Mouse (Mus musculus) midbrain, embryonic 12.5 days (tissue): ENCODE measurements around the gene Aloxe3. TPM values are rescaled to one million over a fixed set of nuclear protein-coding genes. Genes with fewer than 3 reads are reported as not detected.

Source experiments
- ATAC-seq: fragments of 200-750 bp; cut with Nextera tagmentation; 2 replicates; pipeline ENCODE4 v1.8.0; 2017; ENCODE audit warnings: low read depth, moderate TSS enrichment, moderate library complexity; ENCODE audit not compliant: low FRiP score
- H3K27ac ChIP-seq: fragments of 300-500 bp; sonication (generic); replicated peaks from 2 replicates; pipeline ENCODE4 v1.5.1; 2016; ENCODE audit warnings: mild to moderate bottlenecking
- H3K27me3 ChIP-seq: fragments of 300-500 bp; sonication (generic); 2 replicates; pipeline ENCODE4 v1.6.1; 2016; ENCODE audit warnings: mild to moderate bottlenecking
- H3K36me3 ChIP-seq: fragments of 300-500 bp; sonication (generic); 2 replicates; pipeline ENCODE4 v1.6.1; 2016
- H3K4me1 ChIP-seq: fragments of 300-500 bp; sonication (generic); 2 replicates; pipeline ENCODE4 v1.6.1; 2016
- H3K4me2 ChIP-seq: fragments of 300-500 bp; sonication (generic); replicated peaks from 2 replicates; pipeline ENCODE4 v1.6.1; 2016; ENCODE audit warnings: mild to moderate bottlenecking, moderate library complexity
- H3K4me3 ChIP-seq: fragments of 300-500 bp; sonication (generic); 2 replicates; pipeline ENCODE4 v1.5.1; 2016; ENCODE audit warnings: mild to moderate bottlenecking
- H3K9ac ChIP-seq: fragments of 300-500 bp; sonication (generic); replicated peaks from 2 replicates; pipeline ENCODE4 v1.6.1; 2016; ENCODE audit warnings: mild to moderate bottlenecking, moderate library complexity
- H3K9me3 ChIP-seq: fragments of 300-500 bp; sonication (generic); 2 replicates; pipeline ENCODE4 v1.6.1; 2016; ENCODE audit warnings: mild to moderate bottlenecking
- WGBS: fragments of 180-500 bp; shearing (Covaris S2); methylation state at CpG from one replicate; pipeline ENCODE4 v1.1.7; 2016; 5-methylcytosine and 5-hydroxymethylcytosine counted together
- polyA plus RNA-seq: library from polyadenylated mRNA; unstranded; fragments of >200 nt; fragmentation: Nextera tagmentation; extraction: Ambion mirVana; gene quantifications from 2 replicates; pipeline ENCODE4 v1.2.1, GENCODE M21; 2016

The Aloxe3 gene
- 0.66 and 0.67 TPM in 2 replicates for polyA plus RNA-seq

DNA sequence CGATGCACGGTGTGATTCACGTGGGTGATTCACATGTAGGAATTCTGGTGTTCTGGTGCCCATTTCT is at the start of gene Aloxe3:
Gene Aloxe3 (plus strand): TSS at position 45 of the 67 bp plus-strand sequence.
- H3K27me3 ChIP-seq = peaks cover 56% of the 10 kb centered on the region
- ATAC-seq = no peak
- H3K4me2 ChIP-seq = peak within 1 kb of the TSS; percentile 77
- 9% methylated on average over 3 of the region's 3 CpGs for WGBS
- H3K4me1 ChIP-seq = peaks cover 27% of the 10 kb centered on the region
- H3K27ac ChIP-seq = no peak within 1 kb of the TSS; the same call in 1 of the 2 replicates
- peak within 1 kb of the TSS; percentile 52 for H3K9ac ChIP-seq
- H3K4me3 ChIP-seq = peak within 1 kb of the TSS; percentile 54
- H3K36me3 ChIP-seq = no peaks in the 10 kb centered on the region
- H3K9me3 ChIP-seq = no peaks in the 10 kb centered on the region

DNA sequence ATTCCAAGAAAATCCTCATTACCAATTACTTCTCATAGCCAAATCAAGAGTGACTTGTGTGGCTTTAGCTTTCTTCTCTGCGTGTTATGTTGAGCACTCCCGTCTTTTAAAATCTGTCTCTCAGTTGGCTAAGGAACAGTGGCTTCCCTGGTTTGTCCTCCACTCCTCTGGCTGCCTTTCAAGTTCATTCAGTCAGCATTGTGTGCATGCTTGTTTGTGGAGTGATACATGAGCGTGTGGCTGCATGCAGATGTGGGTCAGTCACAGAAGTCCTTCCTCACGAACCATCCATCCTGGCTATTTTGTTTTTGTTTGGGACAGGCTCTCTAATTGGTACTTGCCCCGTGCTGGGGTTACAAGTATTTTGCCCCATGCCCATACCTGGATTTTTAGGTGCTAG is 49.1 kb upstream of the Aloxe3 start:
- H3K27me3 ChIP-seq = no peaks in the 10 kb centered on the region
- H3K4me3 ChIP-seq = no peak overlapping the region
- H3K4me2 ChIP-seq = no peak overlapping the region
- H3K4me1 ChIP-seq = peaks cover 23% of the 10 kb centered on the region
- no peak overlapping the region for H3K27ac ChIP-seq
- no peaks in the 10 kb centered on the region for H3K9me3 ChIP-seq
- H3K9ac ChIP-seq = no peak overlapping the region
- no peak for ATAC-seq
- H3K36me3 ChIP-seq = no peaks in the 10 kb centered on the region
- 73% methylated on average over 5 of the region's 5 CpGs for WGBS

DNA sequence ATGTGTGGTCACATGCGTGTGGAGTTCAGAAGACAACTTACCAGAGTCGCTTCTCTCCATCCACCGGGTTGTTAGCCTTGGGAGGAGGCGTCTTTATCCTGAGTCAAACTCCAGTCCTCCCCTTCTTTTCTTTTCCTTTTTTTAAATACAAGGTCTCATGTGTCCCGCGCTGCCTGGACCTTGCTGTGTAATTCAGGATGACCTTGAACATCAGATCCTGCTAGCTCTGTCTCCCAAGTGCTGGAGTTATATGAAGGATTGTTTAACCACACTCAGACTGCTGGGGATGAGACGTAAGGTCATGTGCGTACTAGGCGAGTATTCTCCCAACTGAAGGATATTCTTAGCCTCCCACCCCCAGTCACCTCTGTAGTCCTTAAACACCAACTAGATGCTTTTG is 48.4 kb upstream of the Aloxe3 start:
- no peak for ATAC-seq
- H3K4me3 ChIP-seq = no peak overlapping the region
- H3K4me2 ChIP-seq = no peak overlapping the region
- peaks cover 15% of the 10 kb centered on the region for H3K4me1 ChIP-seq
- H3K36me3 ChIP-seq = no peaks in the 10 kb centered on the region
- no peaks in the 10 kb centered on the region for H3K27me3 ChIP-seq
- H3K9ac ChIP-seq = no peak overlapping the region
- H3K27ac ChIP-seq = no peak overlapping the region
- 88% methylated on average over 9 of the region's 9 CpGs for WGBS
- H3K9me3 ChIP-seq = no peaks in the 10 kb centered on the region

DNA sequence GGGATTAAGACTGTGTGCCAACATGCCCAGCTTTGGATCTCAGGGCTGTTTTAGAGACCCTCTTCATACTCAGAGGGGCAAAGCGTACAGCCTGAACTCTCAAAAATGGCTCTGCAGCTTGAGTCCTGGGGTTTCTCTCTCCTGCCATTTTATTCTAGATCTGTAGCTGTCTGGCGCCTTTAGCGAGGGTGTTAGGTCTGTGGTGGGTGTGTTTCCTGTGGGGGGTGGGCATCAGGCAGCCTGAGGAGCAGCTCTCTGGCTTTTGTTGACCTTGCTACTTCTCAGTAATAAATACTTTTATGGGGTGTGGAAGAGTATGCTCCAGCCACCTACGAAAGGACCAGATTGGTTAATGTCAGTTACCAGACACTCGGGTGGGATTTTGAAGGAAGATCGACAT is 47.7 kb upstream of the Aloxe3 start:
- H3K4me2 ChIP-seq = no peak overlapping the region
- WGBS = 85% methylated on average over 6 of the region's 6 CpGs
- H3K9me3 ChIP-seq = no peaks in the 10 kb centered on the region
- no peaks in the 10 kb centered on the region for H3K36me3 ChIP-seq
- ATAC-seq = no peak
- peaks cover 12% of the 10 kb centered on the region for H3K4me1 ChIP-seq
- no peak overlapping the region for H3K9ac ChIP-seq
- no peak overlapping the region for H3K4me3 ChIP-seq
- H3K27ac ChIP-seq = no peak overlapping the region
- no peaks in the 10 kb centered on the region for H3K27me3 ChIP-seq

DNA sequence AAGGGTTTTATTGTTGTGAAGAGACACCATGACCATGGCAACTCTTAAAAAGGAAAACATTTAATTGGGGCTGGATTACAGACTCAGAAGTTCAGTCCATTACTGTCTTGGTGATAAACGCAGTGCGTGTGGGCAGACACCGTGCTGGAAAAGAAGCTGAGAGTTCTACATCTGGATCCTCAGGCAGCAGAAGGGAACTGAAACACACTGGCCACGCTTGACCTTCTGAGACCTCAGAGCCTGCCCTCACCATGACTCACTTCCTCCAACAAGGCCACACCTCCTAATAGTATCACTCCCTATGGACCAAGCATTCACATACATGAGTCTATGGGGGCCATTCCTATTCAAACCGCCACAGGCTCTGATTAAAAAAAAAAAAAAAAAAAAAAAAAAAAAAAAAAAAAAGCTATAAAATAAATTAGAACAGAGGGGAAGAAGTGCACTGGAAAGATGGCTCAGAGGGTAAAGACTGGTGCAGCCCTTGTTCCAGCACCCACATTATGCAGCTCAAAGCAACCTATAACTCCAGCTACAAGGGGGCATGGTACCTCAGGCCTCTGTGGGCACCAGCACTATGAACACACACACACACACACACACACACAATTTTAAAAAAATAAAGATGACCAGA is 46.8 kb upstream of the Aloxe3 start:
- Histone ChIP-seq H3K36me3 (no peaks in the 10 kb centered on the region), H3K9me3 (no peaks in the 10 kb centered on the region), H3K27me3 (no peaks in the 10 kb centered on the region), H3K9ac (no peak overlapping the region), H3K4me3 (no peak overlapping the region), H3K4me2 (no peak overlapping the region), H3K27ac (no peak overlapping the region), H3K4me1 (peaks cover 6% of the 10 kb centered on the region)
- 91% methylated on average over 5 of the region's 5 CpGs for WGBS
- ATAC-seq = no peak

DNA sequence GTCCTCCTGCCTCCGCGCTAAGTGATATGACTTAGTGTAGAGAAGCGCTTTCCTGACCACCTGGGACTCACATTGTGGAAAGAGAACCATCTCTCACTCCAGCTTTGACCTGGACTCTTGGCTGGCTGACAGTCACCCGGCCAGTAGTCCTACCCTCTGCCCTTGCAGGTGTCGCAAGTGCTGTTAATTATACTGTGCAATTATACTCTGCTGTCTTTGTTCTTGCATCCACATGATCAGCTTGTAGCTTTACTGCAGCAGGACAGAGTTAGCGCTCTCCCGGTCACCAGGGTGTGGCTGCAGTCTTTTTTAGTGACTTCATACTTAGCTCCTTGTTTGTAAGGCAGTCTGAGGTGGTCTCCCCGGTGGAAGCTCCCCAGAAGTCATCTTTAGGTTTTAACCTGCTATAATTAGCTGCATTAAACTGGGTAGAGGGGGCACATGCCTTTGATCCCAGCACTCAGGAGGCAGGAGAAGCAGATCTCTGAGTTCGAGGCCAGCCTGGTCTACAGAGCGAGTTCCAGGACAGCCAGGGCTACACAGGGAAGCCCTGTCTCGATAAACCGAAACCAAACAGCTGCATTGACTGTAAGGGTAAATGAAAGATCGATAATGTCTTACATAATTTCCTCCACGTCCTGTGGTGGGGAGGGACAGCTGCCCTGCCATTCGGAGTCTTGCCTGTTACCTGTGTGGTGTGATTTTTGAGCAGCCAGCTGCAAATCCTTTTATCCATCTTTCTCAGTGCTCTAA is 45.4 kb upstream of the Aloxe3 start:
- H3K4me2 ChIP-seq = no peak overlapping the region
- no peaks in the 10 kb centered on the region for H3K9me3 ChIP-seq
- no peaks in the 10 kb centered on the region for H3K4me1 ChIP-seq
- ATAC-seq = no peak
- H3K36me3 ChIP-seq = no peaks in the 10 kb centered on the region
- H3K27ac ChIP-seq = no peak overlapping the region
- 89% methylated on average over 15 of the region's 15 CpGs for WGBS
- H3K4me3 ChIP-seq = no peak overlapping the region
- H3K27me3 ChIP-seq = no peaks in the 10 kb centered on the region
- no peak overlapping the region for H3K9ac ChIP-seq

DNA sequence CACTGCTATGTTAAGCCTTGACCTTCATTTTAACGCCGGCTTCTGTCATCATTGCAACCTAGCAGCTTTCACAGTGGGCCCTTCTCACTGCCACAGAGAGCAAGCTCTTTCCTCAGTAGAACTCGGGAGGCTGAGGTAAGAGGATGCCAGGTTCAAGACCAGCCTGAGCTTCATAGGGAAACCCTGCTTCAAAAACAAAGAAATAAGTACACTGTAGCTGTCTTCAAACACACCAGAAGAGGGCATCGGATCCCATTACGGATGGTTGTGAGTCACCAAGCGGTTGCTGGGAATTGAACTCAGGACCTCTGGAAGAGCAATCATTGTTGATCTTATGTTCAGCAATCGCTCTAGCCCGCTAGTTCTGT is 44.9 kb upstream of the Aloxe3 start:
- H3K9me3 ChIP-seq = no peaks in the 10 kb centered on the region
- no peak overlapping the region for H3K27ac ChIP-seq
- no peak for ATAC-seq
- WGBS = 85% methylated on average over 8 of the region's 8 CpGs
- no peaks in the 10 kb centered on the region for H3K27me3 ChIP-seq
- no peak overlapping the region for H3K9ac ChIP-seq
- no peaks in the 10 kb centered on the region for H3K4me1 ChIP-seq
- no peaks in the 10 kb centered on the region for H3K36me3 ChIP-seq
- H3K4me2 ChIP-seq = no peak overlapping the region
- H3K4me3 ChIP-seq = no peak overlapping the region

DNA sequence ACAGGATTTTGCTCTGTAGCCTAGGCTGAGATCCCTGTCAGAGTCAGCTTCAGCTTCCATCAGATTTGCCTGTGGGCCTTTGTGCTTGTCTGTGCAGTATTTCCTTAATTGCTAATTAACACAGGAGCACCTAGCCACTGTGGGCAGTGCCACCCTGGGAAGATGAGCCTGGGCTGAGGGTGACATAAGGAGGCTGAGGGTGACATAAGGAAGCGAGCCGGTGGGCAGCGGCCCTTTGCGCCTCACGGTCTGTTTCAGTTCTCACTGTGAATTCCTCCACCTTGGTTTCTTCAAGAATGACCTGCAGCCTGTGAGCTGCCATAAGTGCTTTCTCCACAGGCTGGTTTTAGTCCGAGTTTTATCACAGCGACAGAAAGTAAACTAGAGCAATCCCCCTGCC is 44.1 kb upstream of the Aloxe3 start:
- H3K4me3 ChIP-seq = no peak overlapping the region
- no peaks in the 10 kb centered on the region for H3K27me3 ChIP-seq
- no peak for ATAC-seq
- H3K27ac ChIP-seq = no peak overlapping the region
- no peak overlapping the region for H3K9ac ChIP-seq
- H3K9me3 ChIP-seq = no peaks in the 10 kb centered on the region
- H3K4me1 ChIP-seq = no peaks in the 10 kb centered on the region
- no peaks in the 10 kb centered on the region for H3K36me3 ChIP-seq
- WGBS = 84% methylated on average over 7 of the region's 7 CpGs
- H3K4me2 ChIP-seq = no peak overlapping the region

DNA sequence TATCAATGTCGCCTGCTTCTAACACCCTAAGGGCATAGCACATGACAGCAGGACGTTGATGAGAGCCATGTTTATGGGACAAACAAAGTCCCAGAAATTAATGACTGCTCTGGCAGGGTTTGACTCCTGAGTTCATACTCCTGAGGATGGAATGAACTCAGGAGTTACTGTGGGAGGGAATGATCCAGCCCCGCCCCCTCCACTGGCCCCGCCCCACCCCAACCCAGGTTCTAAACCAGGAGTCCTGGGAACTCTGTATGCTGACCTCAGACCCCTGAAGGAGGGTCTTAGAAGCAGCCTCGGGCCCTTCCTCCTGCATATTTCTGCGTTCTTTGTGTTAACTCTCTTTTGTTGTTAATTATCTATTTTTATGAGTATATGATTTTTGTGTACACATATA is 40.1 kb upstream of the Aloxe3 start:
- Histone ChIP-seq H3K27me3 (no peaks in the 10 kb centered on the region), H3K4me3 (no peak overlapping the region), H3K9ac (no peak overlapping the region), H3K4me1 (peaks cover 22% of the 10 kb centered on the region), H3K36me3 (peaks cover 11% of the 10 kb centered on the region; the same call in 1 of the 2 replicates), H3K4me2 (no peak overlapping the region), H3K9me3 (no peaks in the 10 kb centered on the region), H3K27ac (no peak overlapping the region)
- 61% methylated on average over 6 of the region's 6 CpGs for WGBS
- no peak for ATAC-seq

DNA sequence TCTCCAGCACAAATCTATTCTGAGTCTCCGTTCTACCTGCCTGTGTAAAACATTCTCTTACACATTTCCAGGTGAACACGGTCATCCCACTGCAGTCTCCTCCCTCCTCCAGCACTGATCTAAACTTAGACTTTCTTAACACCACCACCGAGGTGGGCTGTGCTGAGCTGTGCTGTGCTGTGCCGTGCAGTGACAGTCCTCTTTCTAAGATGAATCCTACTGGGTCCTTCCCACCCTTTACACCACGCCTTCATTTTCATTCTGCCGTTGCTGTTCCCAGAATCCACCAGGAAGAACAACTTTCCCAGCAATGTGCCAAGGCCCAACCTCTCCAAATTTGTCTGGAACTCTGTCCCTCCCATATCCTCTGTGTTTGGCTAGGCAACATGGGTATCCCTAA is 39.3 kb upstream of the Aloxe3 start:
- Histone ChIP-seq H3K4me3 (no peak overlapping the region), H3K27ac (no peak overlapping the region), H3K4me1 (peaks cover 29% of the 10 kb centered on the region), H3K4me2 (no peak overlapping the region), H3K36me3 (peaks cover 17% of the 10 kb centered on the region), H3K9me3 (no peaks in the 10 kb centered on the region), H3K9ac (no peak overlapping the region), H3K27me3 (no peaks in the 10 kb centered on the region)
- no peak for ATAC-seq
- WGBS = 75% methylated on average over 6 of the region's 6 CpGs

DNA sequence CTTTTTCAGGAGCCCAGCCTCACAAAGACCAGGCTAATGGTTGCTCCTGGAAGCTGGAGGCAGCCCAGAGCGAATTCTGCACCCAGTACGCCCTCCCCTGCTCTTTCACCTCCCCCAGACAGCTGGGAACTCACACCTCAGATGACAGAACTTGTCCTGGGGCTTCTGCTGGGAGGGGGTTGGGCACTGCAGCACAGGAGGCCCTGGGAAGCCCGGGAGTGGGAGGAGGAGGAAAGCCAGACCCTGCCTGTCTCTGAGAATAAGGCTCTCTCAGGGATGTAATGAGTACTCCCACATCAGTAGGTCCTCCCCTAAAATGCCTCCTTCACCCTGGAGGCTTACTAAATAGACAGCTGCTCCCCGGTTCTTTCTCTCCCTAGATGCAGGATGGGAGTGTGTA is 38.6 kb upstream of the Aloxe3 start:
- H3K9ac ChIP-seq = peak overlapping the region; percentile 16; the same call in 1 of the 2 replicates
- no peak overlapping the region for H3K4me2 ChIP-seq
- H3K27me3 ChIP-seq = no peaks in the 10 kb centered on the region
- H3K27ac ChIP-seq = 0 out of 2 replicates have a peak overlapping the region, but pooled peaks have one; percentile 35
- H3K4me1 ChIP-seq = peaks cover 33% of the 10 kb centered on the region
- WGBS = 39% methylated on average over 4 of the region's 4 CpGs
- no peak for ATAC-seq
- no peaks in the 10 kb centered on the region for H3K9me3 ChIP-seq
- H3K36me3 ChIP-seq = peaks cover 23% of the 10 kb centered on the region
- no peak overlapping the region for H3K4me3 ChIP-seq

DNA sequence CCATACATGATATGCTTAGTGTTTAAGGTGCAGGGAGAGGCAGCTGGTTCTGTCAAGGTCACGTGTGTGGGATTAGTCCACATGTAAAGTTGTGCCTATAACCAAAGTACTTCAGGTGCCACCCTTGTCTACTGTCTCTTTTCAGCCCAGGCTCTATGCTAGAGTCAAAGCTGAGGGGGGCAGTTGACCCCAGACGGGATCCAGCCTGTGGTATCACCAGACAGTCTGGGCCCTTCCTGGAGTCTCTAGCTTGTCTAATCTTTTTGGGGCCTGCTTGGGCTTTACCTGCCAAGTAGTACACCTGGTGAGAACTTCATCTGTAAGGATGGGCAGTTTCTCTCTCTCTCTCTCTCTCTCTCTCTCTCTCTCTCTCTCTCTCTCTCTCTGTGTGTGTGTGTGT is 38.1 kb upstream of the Aloxe3 start:
- peak overlapping the region; percentile 99; the same call in 1 of the 2 replicates for H3K4me3 ChIP-seq
- peaks cover 34% of the 10 kb centered on the region for H3K4me1 ChIP-seq
- peak overlapping the region; percentile 83 for H3K4me2 ChIP-seq
- H3K9ac ChIP-seq = no peak overlapping the region; the same call in 1 of the 2 replicates
- H3K9me3 ChIP-seq = no peaks in the 10 kb centered on the region
- 0 out of 2 replicates have a peak overlapping the region, but pooled peaks have one; percentile 35 for H3K27ac ChIP-seq
- peaks cover 26% of the 10 kb centered on the region for H3K36me3 ChIP-seq
- no peak for ATAC-seq
- WGBS = 73% methylated on average over 2 of the region's 2 CpGs
- no peaks in the 10 kb centered on the region for H3K27me3 ChIP-seq
